Mouse (Mus musculus) kidney, adult 2 months (tissue): Measurements from ENCODE around the gene Rbp7. TPM values are rescaled to one million over a fixed set of nuclear protein-coding genes. Genes with fewer than 3 reads are reported as not detected.
"Not testable (repeated sequence)": the region's sequence is repeated elsewhere in the genome, so short reads cannot be mapped to it uniquely, and the experiment has no call there.

Source experiments
- DNase-seq: peaks from one replicate; pipeline ENCODE4 v3.0.0; 2021
- H3K27ac ChIP-seq: fragments of 200-500 bp; 2 replicates; pipeline ENCODE4 v1.5.1; 2012; ENCODE audit warnings: low read depth, low read length, control low read depth, inconsistent platforms; ENCODE audit not compliant: insufficient read depth
- H3K27me3 ChIP-seq: fragments of 200-500 bp; replicated peaks from 2 replicates; pipeline ENCODE4 v1.6.1; 2012; ENCODE audit warnings: mild to moderate bottlenecking, moderate library complexity, low read length, inconsistent platforms; ENCODE audit not compliant: control insufficient read depth, insufficient read depth
- H3K36me3 ChIP-seq: fragments of 200-500 bp; 2 replicates; pipeline ENCODE4 v1.6.1; 2012; ENCODE audit warnings: mild to moderate bottlenecking, moderate library complexity, low read length, inconsistent platforms; ENCODE audit not compliant: control insufficient read depth, insufficient read depth
- H3K4me1 ChIP-seq: fragments of 200-500 bp; 2 replicates; pipeline ENCODE4 v1.6.1; 2011; ENCODE audit warnings: low read length; ENCODE audit not compliant: control insufficient read depth, insufficient read depth
- H3K4me3 ChIP-seq: fragments of 200-500 bp; 2 replicates; pipeline ENCODE4 v1.5.1; 2011; ENCODE audit warnings: mild to moderate bottlenecking, low read depth, low read length, control low read depth; ENCODE audit not compliant: insufficient read depth
- CTCF ChIP-seq: fragments of 200-500 bp; conservative IDR thresholded peaks from 2 replicates; pipeline ENCODE4 v1.5.1; 2011; ENCODE audit warnings: low read depth, mild to moderate bottlenecking, control low read depth, low read length, moderate library complexity, mixed read lengths; ENCODE audit not compliant: insufficient read depth, insufficient read length
- POLR2A ChIP-seq: fragments of 200-500 bp; IDR thresholded peaks from one replicate; pipeline ENCODE4 v1.6.1; 2011; ENCODE audit warnings: low read depth, low read length, control low read depth
- WGBS: fragments of 180-500 bp; shearing (Covaris S2); methylation state at CpG from one replicate; pipeline ENCODE4 v1.1.7; 2018; 5-methylcytosine and 5-hydroxymethylcytosine counted together
- polyA plus RNA-seq: library from polyadenylated mRNA; depleted of rRNA; stranded (reverse); fragments of >200 nt; gene quantifications from 2 replicates; pipeline ENCODE4 v1.2.3, GENCODE M21; 2012

The Rbp7 gene
- polyA plus RNA-seq, 1 experiment: 2.9 TPM

GRCm38 (mm10) chr4:149463435-149463950 is 8.7 kb upstream of the Rbp7 start:
- TF ChIP-seq POLR2A (no peak), CTCF (no peak)
- no peak for DNase-seq
- WGBS: 63% methylated on average over 6 of the region's 6 CpGs
- no peaks in the 10 kb centered on the region for H3K27me3 ChIP-seq
- no peak overlapping the region for H3K4me3 ChIP-seq
- H3K4me1 ChIP-seq: no peaks in the 10 kb centered on the region
- no peaks in the 10 kb centered on the region; the same call in 1 of the 2 replicates for H3K36me3 ChIP-seq
- no peak overlapping the region for H3K27ac ChIP-seq

DNA sequence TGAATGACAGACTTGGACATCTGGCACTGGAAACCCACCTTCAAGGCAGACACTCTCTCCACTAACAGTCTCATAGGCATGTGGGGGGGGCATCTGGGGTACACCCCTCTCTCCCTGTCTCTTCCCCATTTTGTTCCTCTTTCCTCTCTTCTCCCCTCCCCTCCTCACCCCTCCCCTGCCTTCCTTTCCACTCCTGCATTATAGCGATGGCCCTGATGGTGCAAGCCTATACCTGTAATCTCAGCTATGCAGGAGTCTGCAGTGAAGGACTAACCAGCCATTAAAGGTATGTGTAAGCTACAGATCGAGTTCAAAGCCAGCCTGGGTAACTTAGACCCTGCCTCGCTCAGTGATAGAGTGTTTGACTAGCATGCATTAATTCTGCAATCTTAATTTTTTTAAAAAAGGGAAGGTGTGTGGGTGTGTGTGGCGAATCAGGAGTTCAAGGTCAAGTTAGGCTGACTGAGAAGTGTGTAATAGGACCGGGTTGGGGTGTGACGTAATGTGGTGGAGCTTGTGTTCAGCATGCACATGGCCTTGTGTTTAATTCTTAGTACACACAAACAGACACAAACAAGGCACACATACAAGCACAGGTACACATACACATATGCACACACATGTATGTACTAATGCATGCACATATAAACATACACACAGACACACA is 7.7 kb upstream of the Rbp7 start:
- TF ChIP-seq CTCF (no peak), POLR2A (no peak)
- no peak for DNase-seq
- H3K27me3 ChIP-seq: no peaks in the 10 kb centered on the region
- WGBS: 79% methylated on average over 6 of the region's 6 CpGs
- no peak overlapping the region for H3K27ac ChIP-seq
- H3K4me1 ChIP-seq: no peaks in the 10 kb centered on the region
- H3K4me3 ChIP-seq: no peak overlapping the region
- no peaks in the 10 kb centered on the region for H3K36me3 ChIP-seq

DNA sequence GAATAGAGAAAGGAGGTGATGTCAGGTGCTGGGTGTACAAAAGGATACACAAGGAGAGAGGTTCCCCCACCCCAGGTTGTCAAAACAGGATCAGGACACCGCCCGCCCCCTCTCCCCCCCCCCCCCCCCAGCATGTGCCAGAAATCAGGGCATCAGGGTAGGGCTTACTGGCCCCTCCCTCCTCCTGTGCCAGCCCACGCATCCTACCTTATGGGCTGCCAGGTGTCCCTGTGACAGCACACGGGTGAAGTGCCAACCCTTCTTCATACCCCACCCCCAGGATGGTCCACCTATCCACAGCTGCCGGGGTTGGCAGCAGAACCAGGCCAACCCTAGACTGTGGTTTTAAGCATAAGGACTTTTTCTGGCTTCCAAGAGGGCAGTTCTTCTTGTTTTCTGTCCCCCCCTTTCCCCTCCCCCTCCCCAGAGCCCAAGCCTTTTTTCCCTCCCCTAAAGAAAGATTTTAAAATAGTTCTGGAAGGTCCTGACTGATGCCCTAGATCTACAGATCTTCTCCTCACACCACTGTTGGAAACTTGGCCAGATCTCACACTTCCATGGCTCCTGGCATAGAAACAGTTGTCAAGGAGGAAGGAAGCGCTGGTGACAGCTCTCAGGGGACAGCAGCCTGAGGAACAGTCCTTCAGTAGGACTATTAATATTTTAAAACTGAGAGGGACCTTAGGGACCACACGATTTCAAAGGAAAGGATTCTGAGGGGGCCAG is 7.0 kb upstream of the Rbp7 start:
- no peaks in the 10 kb centered on the region for H3K36me3 ChIP-seq
- H3K27ac ChIP-seq: no peak overlapping the region
- TF ChIP-seq CTCF (no peak), POLR2A (no peak)
- H3K4me1 ChIP-seq: no peaks in the 10 kb centered on the region
- H3K27me3 ChIP-seq: no peaks in the 10 kb centered on the region
- DNase-seq: peak; percentile 56
- no peak overlapping the region for H3K4me3 ChIP-seq
- WGBS: 57% methylated on average over 7 of the region's 7 CpGs

GRCm38 (mm10) chr4:149460475-149460874 is 5.7 kb upstream of the Rbp7 start:
- 95% methylated on average over 2 of the region's 2 CpGs for WGBS
- not testable (repeated sequence) for H3K27me3 ChIP-seq, H3K4me1 ChIP-seq, DNase-seq, H3K4me3 ChIP-seq, H3K27ac ChIP-seq, H3K36me3 ChIP-seq
- 0 out of 2 replicates have a peak, but pooled peaks have one; percentile 27 for TF ChIP-seq CTCF

DNA sequence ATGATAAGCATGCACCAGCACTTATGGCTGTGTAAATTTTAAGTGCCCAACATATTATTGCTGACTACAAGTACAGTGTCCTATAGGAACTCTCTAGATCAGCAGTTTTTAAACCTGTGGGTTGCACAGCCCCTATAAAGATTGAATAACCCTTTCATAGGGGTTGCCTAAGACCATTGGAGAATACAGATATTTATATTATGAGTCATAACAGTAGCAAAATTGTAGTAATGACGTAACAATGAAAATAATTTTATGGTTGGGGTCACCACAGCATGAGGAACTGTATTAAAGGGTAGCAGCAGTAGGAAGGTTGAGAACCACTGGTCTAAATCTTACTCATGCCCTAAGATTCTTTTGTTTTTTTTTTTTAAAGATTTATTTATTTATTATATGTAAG is 4.6 kb upstream of the Rbp7 start:
- Histone ChIP-seq H3K27me3 (no peaks in the 10 kb centered on the region), H3K27ac (no peak overlapping the region), H3K36me3 (no peaks in the 10 kb centered on the region), H3K4me3 (no peak overlapping the region), H3K4me1 (no peaks in the 10 kb centered on the region)
- TF ChIP-seq POLR2A (no peak), CTCF (no peak)
- WGBS: 88% methylated on average over 1 of the region's 1 CpGs
- DNase-seq: no peak

- Histone ChIP-seq H3K4me1 (no peaks in the 10 kb centered on the region), H3K27ac (no peak overlapping the region), H3K4me3 (no peak overlapping the region), H3K27me3 (no peaks in the 10 kb centered on the region), H3K36me3 (no peaks in the 10 kb centered on the region)
- TF ChIP-seq POLR2A (no peak), CTCF (no peak)
- no peak for DNase-seq
- whole genome bisulfite sequencing: 74% methylated on average over 5 of the region's 5 CpGs
These were observed 3.7 kb upstream of the Rbp7 start for GRCm38 (mm10) chr4:149458526-149458925.

- no peak overlapping the region for H3K4me3 ChIP-seq
- H3K27me3 ChIP-seq: no peaks in the 10 kb centered on the region
- WGBS: 46% methylated on average over 6 of the region's 6 CpGs
- no peak for TF ChIP-seq CTCF
- no peak for TF ChIP-seq POLR2A
- no peaks in the 10 kb centered on the region for H3K4me1 ChIP-seq
- peak overlapping the region; percentile 68; the same call in 1 of the 2 replicates for H3K27ac ChIP-seq
- no peaks in the 10 kb centered on the region for H3K36me3 ChIP-seq
- DNase-seq: peak; percentile 84
These were observed 3.2 kb upstream of the Rbp7 start for GRCm38 (mm10) chr4:149457831-149458430.

- not testable (repeated sequence) for DNase-seq, H3K4me1 ChIP-seq, H3K27me3 ChIP-seq, H3K27ac ChIP-seq, H3K36me3 ChIP-seq, H3K4me3 ChIP-seq
- WGBS: 88% methylated on average over 27 of the region's 27 CpGs
These were observed 2.4 kb upstream of the Rbp7 start for GRCm38 (mm10) chr4:149457163-149457562.
